Mouse (Mus musculus) forebrain, embryonic 12.5 days (tissue): ENCODE data around the gene Asic2. TPM values are rescaled to one million over a fixed set of nuclear protein-coding genes. Genes with fewer than 3 reads are reported as not detected.

Experiments used
- ATAC-seq: fragments of 200-750 bp; cut with Nextera tagmentation; 2 replicates; pipeline ENCODE4 v1.8.0; 2017; ENCODE audit warnings: moderate TSS enrichment; ENCODE audit not compliant: low FRiP score
- H3K27ac ChIP-seq: fragments of 300-500 bp; sonication (generic); 2 replicates; pipeline ENCODE4 v1.5.1; 2016; ENCODE audit warnings: mild to moderate bottlenecking
- H3K27me3 ChIP-seq: fragments of 300-500 bp; sonication (generic); 2 replicates; pipeline ENCODE4 v1.6.1; 2016; ENCODE audit warnings: mild to moderate bottlenecking
- H3K36me3 ChIP-seq: fragments of 300-500 bp; sonication (generic); replicated peaks from 2 replicates; pipeline ENCODE4 v1.6.1; 2016; ENCODE audit warnings: mild to moderate bottlenecking
- H3K4me1 ChIP-seq: fragments of 300-500 bp; sonication (generic); 2 replicates; pipeline ENCODE4 v1.6.1; 2016
- H3K4me2 ChIP-seq: fragments of 300-500 bp; sonication (generic); 2 replicates; pipeline ENCODE4 v1.6.1; 2016; ENCODE audit warnings: mild to moderate bottlenecking, moderate library complexity
- H3K4me3 ChIP-seq: fragments of 300-500 bp; sonication (generic); replicated peaks from 2 replicates; pipeline ENCODE4 v1.5.1; 2016; ENCODE audit warnings: mild to moderate bottlenecking
- H3K9ac ChIP-seq: fragments of 300-500 bp; sonication (generic); 2 replicates; pipeline ENCODE4 v1.6.1; 2016; ENCODE audit warnings: mild to moderate bottlenecking
- H3K9me3 ChIP-seq: fragments of 300-500 bp; sonication (generic); 2 replicates; pipeline ENCODE4 v1.6.1; 2016
- WGBS: fragments of 180-500 bp; shearing (Covaris S2); methylation state at CpG from one replicate; pipeline ENCODE4 v1.1.7; 2016; 5-methylcytosine and 5-hydroxymethylcytosine counted together
- polyA plus RNA-seq: library from polyadenylated mRNA; unstranded; fragments of >200 nt; fragmentation: Nextera tagmentation; extraction: Ambion mirVana; gene quantifications from 2 replicates; pipeline ENCODE4 v1.2.1, GENCODE M21; 2016

Gene Asic2
- polyA plus RNA-seq, 1 experiment from 2014 or later: 3.3 TPM

- 77% methylated on average over 5 of the region's 5 CpGs for WGBS
- Histone ChIP-seq H3K4me1 (peaks cover 13% of the 10 kb centered on the region; the same call in 1 of the 2 replicates), H3K4me3 (no peak overlapping the region), H3K27ac (no peak overlapping the region), H3K9ac (no peak overlapping the region), H3K9me3 (no peaks in the 10 kb centered on the region), H3K27me3 (peaks cover 6% of the 10 kb centered on the region; the same call in 1 of the 2 replicates), H3K36me3 (no peaks in the 10 kb centered on the region), H3K4me2 (no peak overlapping the region)
- no peak for ATAC-seq
Measured at GRCm38 (mm10) chr11:81765288-81765687, 203.0 kb downstream of the Asic2 start.

GRCm38 (mm10) chr11:81764778-81765177 lies 203.5 kb downstream of the Asic2 start:
- peaks cover 6% of the 10 kb centered on the region; the same call in 1 of the 2 replicates for H3K27me3 ChIP-seq
- 14% methylated on average over 3 of the region's 3 CpGs for WGBS
- no peak overlapping the region for H3K27ac ChIP-seq
- no peak for ATAC-seq
- peaks cover 13% of the 10 kb centered on the region; the same call in 1 of the 2 replicates for H3K4me1 ChIP-seq
- no peaks in the 10 kb centered on the region for H3K36me3 ChIP-seq
- no peaks in the 10 kb centered on the region for H3K9me3 ChIP-seq
- H3K4me2 ChIP-seq: no peak overlapping the region
- no peak overlapping the region for H3K9ac ChIP-seq
- no peak overlapping the region for H3K4me3 ChIP-seq

GRCm38 (mm10) chr11:81757221-81757620 lies 211.0 kb downstream of the Asic2 start:
- Histone ChIP-seq H3K4me3 (no peak overlapping the region), H3K4me2 (no peak overlapping the region), H3K27me3 (no peaks in the 10 kb centered on the region), H3K9ac (no peak overlapping the region), H3K27ac (no peak overlapping the region), H3K4me1 (no peaks in the 10 kb centered on the region), H3K36me3 (no peaks in the 10 kb centered on the region), H3K9me3 (0 out of 2 replicates have a peak, but pooled peaks cover 4% of the 10 kb centered on the region)
- 90% methylated on average over 4 of the region's 4 CpGs for WGBS
- no peak for ATAC-seq

GRCm38 (mm10) chr11:81750876-81751275 lies 217.4 kb downstream of the Asic2 start:
- Histone ChIP-seq H3K9me3 (no peaks in the 10 kb centered on the region), H3K27me3 (no peaks in the 10 kb centered on the region), H3K4me1 (no peaks in the 10 kb centered on the region), H3K27ac (no peak overlapping the region), H3K4me2 (no peak overlapping the region), H3K4me3 (no peak overlapping the region), H3K9ac (no peak overlapping the region), H3K36me3 (no peaks in the 10 kb centered on the region)
- no peak for ATAC-seq
- 93% methylated on average over 5 of the region's 5 CpGs for WGBS

- Histone ChIP-seq H3K27ac (no peak overlapping the region), H3K4me2 (no peak overlapping the region), H3K4me3 (no peak overlapping the region), H3K36me3 (no peaks in the 10 kb centered on the region), H3K9ac (no peak overlapping the region), H3K4me1 (no peaks in the 10 kb centered on the region), H3K9me3 (no peaks in the 10 kb centered on the region), H3K27me3 (no peaks in the 10 kb centered on the region)
- ATAC-seq: no peak
- 89% methylated on average over 1 of the region's 1 CpGs for WGBS
Measured at GRCm38 (mm10) chr11:81750016-81750415, 218.2 kb downstream of the Asic2 start.

- Histone ChIP-seq H3K4me1 (no peaks in the 10 kb centered on the region), H3K9me3 (no peaks in the 10 kb centered on the region), H3K4me3 (no peak overlapping the region), H3K27me3 (no peaks in the 10 kb centered on the region), H3K9ac (no peak overlapping the region), H3K36me3 (no peaks in the 10 kb centered on the region), H3K4me2 (no peak overlapping the region), H3K27ac (no peak overlapping the region)
- WGBS: 82% methylated on average over 3 of the region's 3 CpGs
- no peak for ATAC-seq
Measured at GRCm38 (mm10) chr11:81738995-81739394, 229.3 kb downstream of the Asic2 start.

GRCm38 (mm10) chr11:81737777-81738176 lies 230.5 kb downstream of the Asic2 start:
- H3K9ac ChIP-seq: no peak overlapping the region
- WGBS: 78% methylated on average over 3 of the region's 3 CpGs
- H3K4me1 ChIP-seq: no peaks in the 10 kb centered on the region
- ATAC-seq: no peak
- no peak overlapping the region for H3K27ac ChIP-seq
- no peaks in the 10 kb centered on the region for H3K36me3 ChIP-seq
- H3K9me3 ChIP-seq: no peaks in the 10 kb centered on the region
- H3K4me3 ChIP-seq: no peak overlapping the region
- H3K27me3 ChIP-seq: no peaks in the 10 kb centered on the region
- no peak overlapping the region for H3K4me2 ChIP-seq

- no peak for ATAC-seq
- WGBS: 91% methylated on average over 2 of the region's 2 CpGs
- no peak overlapping the region for H3K27ac ChIP-seq
Measured at GRCm38 (mm10) chr11:81722071-81722470, 246.2 kb downstream of the Asic2 start.

GRCm38 (mm10) chr11:81714801-81715200 lies 253.5 kb downstream of the Asic2 start:
- H3K9ac ChIP-seq: no peak overlapping the region
- no peaks in the 10 kb centered on the region for H3K9me3 ChIP-seq
- no peak overlapping the region for H3K4me2 ChIP-seq
- no peaks in the 10 kb centered on the region for H3K27me3 ChIP-seq
- 24% methylated on average over 4 of the region's 4 CpGs for WGBS
- no peak overlapping the region for H3K27ac ChIP-seq
- H3K4me1 ChIP-seq: peaks cover 4% of the 10 kb centered on the region; the same call in 1 of the 2 replicates
- no peak overlapping the region for H3K4me3 ChIP-seq
- no peak for ATAC-seq
- H3K36me3 ChIP-seq: no peaks in the 10 kb centered on the region

More at GRCm38 (mm10) chr11:81722071-81722470, 246.2 kb downstream of the Asic2 start:
- Histone ChIP-seq H3K4me1 (no peaks in the 10 kb centered on the region), H3K4me3 (no peak overlapping the region), H3K27me3 (no peaks in the 10 kb centered on the region), H3K9me3 (no peaks in the 10 kb centered on the region), H3K4me2 (no peak overlapping the region), H3K36me3 (no peaks in the 10 kb centered on the region), H3K9ac (no peak overlapping the region)

GRCm38 (mm10) chr11:81706996-81707395 lies 261.3 kb downstream of the Asic2 start:
- no peak for ATAC-seq
- Histone ChIP-seq H3K27me3 (no peaks in the 10 kb centered on the region), H3K4me1 (peaks cover 3% of the 10 kb centered on the region; the same call in 1 of the 2 replicates), H3K27ac (no peak overlapping the region), H3K9me3 (no peaks in the 10 kb centered on the region), H3K36me3 (no peaks in the 10 kb centered on the region), H3K4me2 (no peak overlapping the region), H3K9ac (no peak overlapping the region), H3K4me3 (no peak overlapping the region)
- WGBS: 80% methylated on average over 5 of the region's 5 CpGs

- H3K27me3 ChIP-seq: peaks cover 6% of the 10 kb centered on the region
- no peaks in the 10 kb centered on the region for H3K9me3 ChIP-seq
- no peaks in the 10 kb centered on the region for H3K36me3 ChIP-seq
- no peak overlapping the region for H3K9ac ChIP-seq
- 77% methylated on average over 1 of the region's 1 CpGs for WGBS
- peaks cover 6% of the 10 kb centered on the region; the same call in 1 of the 2 replicates for H3K4me1 ChIP-seq
- no peak overlapping the region for H3K4me3 ChIP-seq
- ATAC-seq: no peak
- no peak overlapping the region for H3K27ac ChIP-seq
- H3K4me2 ChIP-seq: no peak overlapping the region
Measured at GRCm38 (mm10) chr11:81698008-81698407, 270.2 kb downstream of the Asic2 start.

- Histone ChIP-seq H3K36me3 (no peaks in the 10 kb centered on the region), H3K27me3 (peaks cover 6% of the 10 kb centered on the region), H3K4me2 (no peak overlapping the region), H3K9me3 (no peaks in the 10 kb centered on the region), H3K9ac (no peak overlapping the region), H3K4me1 (no peaks in the 10 kb centered on the region), H3K4me3 (no peak overlapping the region), H3K27ac (no peak overlapping the region)
- 85% methylated on average over 2 of the region's 2 CpGs for WGBS
- no peak for ATAC-seq
Measured at GRCm38 (mm10) chr11:81695501-81695900, 272.8 kb downstream of the Asic2 start.

- Histone ChIP-seq H3K4me2 (no peak overlapping the region), H3K9me3 (no peaks in the 10 kb centered on the region), H3K27me3 (no peaks in the 10 kb centered on the region), H3K36me3 (no peaks in the 10 kb centered on the region), H3K4me3 (no peak overlapping the region), H3K9ac (no peak overlapping the region), H3K27ac (no peak overlapping the region), H3K4me1 (no peaks in the 10 kb centered on the region)
- 43% methylated on average over 2 of the region's 2 CpGs for WGBS
- ATAC-seq: no peak
Measured at GRCm38 (mm10) chr11:81680511-81680910, 287.7 kb downstream of the Asic2 start.
